9 mouse cellular contexts compared by ENCODE assay signal in the genomic region with DNA sequence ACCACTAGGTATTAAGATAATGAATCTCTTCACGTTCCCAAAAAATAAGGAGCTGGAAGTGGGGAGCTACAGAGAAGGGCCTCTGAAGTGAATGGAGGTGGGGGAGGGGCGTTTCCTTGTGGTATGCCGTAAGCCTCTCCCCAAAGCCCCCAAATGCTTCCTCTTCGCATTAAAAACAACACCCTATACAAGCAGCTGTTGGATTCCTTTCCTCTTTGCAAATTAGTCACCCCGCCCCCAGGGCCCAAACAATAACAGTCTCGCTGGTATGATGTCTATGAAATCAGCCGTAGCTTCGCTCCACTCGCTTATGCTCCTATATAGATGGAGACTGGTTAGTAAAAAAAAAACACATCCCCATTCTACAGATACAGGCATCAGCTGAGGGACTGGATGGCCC. TPM values are rescaled to one million over a fixed set of nuclear protein-coding genes. Genes with fewer than 3 reads are reported as not detected.
A peak's percentile ranks its signal among the peaks of the same experiment; 100 is the strongest.
DNase-seq lines count a peak whose midpoint lies in the region; ATAC-seq and TF ChIP-seq lines count a peak whose summit lies in the region.
"Had no signal": no experiment of that assay in that cellular context is flagged by ENCODE, and none has a peak within 500 bp of the region (broad histone marks: within the 10 kb centered on the region; RNA-seq: fewer than 3 reads in every experiment).

No protein-coding gene starts in this region.

- ATAC-seq in limb, embryonic 13.5 days (ENCODE audit: low FRiP score, low read depth) = no peak

- 22% methylated on average over 9 of the region's 9 CpGs for WGBS in thymus, adult 2 months
- 11% methylated on average over 9 of the region's 9 CpGs for WGBS in limb, embryonic 13.5 days

- no peaks in the 10 kb centered on the region for H3K27me3 ChIP-seq in thymus, adult 2 months (ENCODE audit: control insufficient read depth, insufficient read depth, low read length)
- no peaks in the 10 kb centered on the region for H3K27me3 ChIP-seq in limb, embryonic 13.5 days

- H3K9ac ChIP-seq in limb, embryonic 13.5 days = 0 out of 2 replicates have a peak overlapping the region, but pooled peaks have one; percentile 4

- H3K9me3 ChIP-seq in limb, embryonic 13.5 days = no peaks in the 10 kb centered on the region

- no peak for TF ChIP-seq POLR2A in thymus, adult 2 months (IDR thresholded peaks at IDR 0.05; ENCODE audit: control insufficient read depth, extremely low read depth, insufficient read depth, low read length, poor library complexity)

- H3K36me3 ChIP-seq in thymus, adult 2 months (ENCODE audit: control insufficient read depth, insufficient read depth, low read length) = peaks cover 81% of the 10 kb centered on the region
- no peaks in the 10 kb centered on the region for H3K36me3 ChIP-seq in limb, embryonic 13.5 days

- no peak overlapping the region for H3K4me3 ChIP-seq in thymus, adult 2 months (ENCODE audit: control insufficient read depth, insufficient read depth, low read length)
- H3K4me3 ChIP-seq in limb, embryonic 13.5 days = peak overlapping the region; percentile 3; the same call in 1 of the 2 replicates

- peak overlapping the region; percentile 48 for H3K27ac ChIP-seq in thymus, adult 2 months (ENCODE audit: control insufficient read depth, insufficient read depth, low read length)
- peak overlapping the region; percentile 39; the same call in 1 of the 2 replicates for H3K27ac ChIP-seq in limb, embryonic 13.5 days

- H3K4me1 ChIP-seq in thymus, adult 2 months (replicated peaks; ENCODE audit: control insufficient read depth, insufficient read depth, low read length) = peaks cover 88% of the 10 kb centered on the region
- peaks cover 98% of the 10 kb centered on the region for H3K4me1 ChIP-seq in limb, embryonic 13.5 days

- peak overlapping the region; percentile 58 for H3K4me2 ChIP-seq in limb, embryonic 13.5 days (replicated peaks)

- TF ChIP-seq CTCF in thymus, adult 2 months (IDR thresholded peaks at IDR 0.05; ENCODE audit: borderline replicate concordance, control insufficient read depth, extremely low read depth, insufficient read depth, low read length, poor library complexity) = no peak

- peak; percentile 65 for DNase-seq in embryo, embryonic 11 days
- DNase-seq in embryo, embryonic 10 days (ENCODE audit: low spot score) = no peak
- no peak for DNase-seq in thymus, adult 2 months
- DNase-seq in thymus, adult 18-20 months = no peak
- peak; percentile 70 for DNase-seq in thymus, postnatal 4 days
- no peak for DNase-seq in spleen, postnatal 4 days (ENCODE audit: low spot score in 2 of 2)
- DNase-seq in spleen, postnatal 14 days (ENCODE audit: low spot score in 2 of 2) = no peak
- DNase-seq: cerebellum, adult 9-10 months had no signal

RNA-seq across cellular contexts. Expression of gene Bcl11b, which starts 25.9 kb away (rescaled TPM):
- polyA plus RNA-seq in thymus, adult 2 months (2012; rRNA removed) = 346 and 564 TPM in 2 replicates
- 12.6 and 14.1 TPM in 2 replicates for polyA plus RNA-seq in limb, embryonic 13.5 days (2015; fragmentation: Nextera tagmentation; extraction: Ambion mirVana)

Comparison
In these comparisons a context has a peak if more than half of its experiments do, and no peak if none do; other contexts are left out.
1. DNase-seq: peak in embryo, embryonic 11 days (single experiment) and thymus, postnatal 4 days (single experiment); none in embryo, embryonic 10 days (single experiment), thymus, adult 2 months (single experiment), thymus, adult 18-20 months (0 of 2), spleen, postnatal 4 days (0 of 2) and spleen, postnatal 14 days (0 of 2).
2. RNA of gene Bcl11b, which starts 25.9 kb away (polyA plus RNA-seq): 346 to 564 TPM in thymus, adult 2 months; 12.6 to 14.1 TPM in limb, embryonic 13.5 days; every median in the first group is over 10 times any median in the second.